Mouse (Mus musculus) bone marrow, adult 2 months (tissue): ENCODE measurements around the gene Cacna2d3.

Experiments
- CTCF ChIP-seq: fragments of 200-500 bp; IDR thresholded peaks from 2 replicates; pipeline ENCODE4 v1.5.1; 2011; ENCODE audit warnings: low read length, control low read depth; ENCODE audit not compliant: control insufficient read depth, insufficient read depth
- POLR2A ChIP-seq: fragments of 200-500 bp; IDR thresholded peaks from 2 replicates; pipeline ENCODE4 v1.6.1; 2011; ENCODE audit warnings: low read depth, mild to moderate bottlenecking, control low read depth, low read length, borderline replicate concordance; ENCODE audit not compliant: control insufficient read depth

GRCm38 (mm10) chr14:28892530-28892929 is 829.1 kb downstream of the Cacna2d3 start:
- no peak for TF ChIP-seq CTCF
- no peak for TF ChIP-seq POLR2A
